Mouse (Mus musculus) liver, adult 2 months (tissue): ENCODE results near the gene Scarf2. TPM values are rescaled to one million over a fixed set of nuclear protein-coding genes. Genes with fewer than 3 reads are reported as not detected.
A peak's percentile ranks its signal among the peaks of the same experiment; 100 is the strongest.

ENCODE experiments used
- DNase-seq: peaks from one replicate; pipeline ENCODE4 v3.0.0-alpha.2; 2011; ENCODE audit warnings: low read depth, low spot score; ENCODE audit errors: extremely low read depth
- H3K27ac ChIP-seq: fragments of 200-500 bp; replicated peaks from 2 replicates; pipeline ENCODE4 v1.5.1; 2012; ENCODE audit warnings: low read depth, mild to moderate bottlenecking, control low read depth, inconsistent platforms, low read length; ENCODE audit not compliant: insufficient read depth
- H3K27me3 ChIP-seq: fragments of 200-500 bp; 2 replicates; pipeline ENCODE4 v1.6.1; 2012; ENCODE audit warnings: mild to moderate bottlenecking, moderate library complexity, low read length, inconsistent platforms; ENCODE audit not compliant: control insufficient read depth, insufficient read depth
- H3K36me3 ChIP-seq: fragments of 200-500 bp; 2 replicates; pipeline ENCODE4 v1.6.1; 2012; ENCODE audit warnings: low read length, inconsistent platforms; ENCODE audit not compliant: control insufficient read depth, insufficient read depth
- H3K4me1 ChIP-seq: fragments of 200-500 bp; 2 replicates; pipeline ENCODE4 v1.6.1; 2011; ENCODE audit warnings: low read length; ENCODE audit not compliant: control insufficient read depth, insufficient read depth
- H3K4me3 ChIP-seq: fragments of 200-500 bp; 2 replicates; pipeline ENCODE4 v1.5.1; 2011; ENCODE audit warnings: low read depth, mild to moderate bottlenecking, control low read depth, low read length, moderate library complexity; ENCODE audit not compliant: insufficient read depth
- H3K79me2 ChIP-seq: fragments of 200-500 bp; 2 replicates; pipeline ENCODE4 v1.6.1; 2012; ENCODE audit warnings: inconsistent platforms, mild to moderate bottlenecking, low read length, moderate library complexity; ENCODE audit not compliant: control insufficient read depth, insufficient read depth
- H3K9ac ChIP-seq: fragments of 200-500 bp; 2 replicates; pipeline ENCODE4 v1.6.1; 2012; ENCODE audit warnings: low read depth, mild to moderate bottlenecking, control low read depth, inconsistent platforms, low read length
- CTCF ChIP-seq: fragments of 200-500 bp; IDR thresholded peaks from 2 replicates; pipeline ENCODE4 v1.5.1; 2011; ENCODE audit warnings: low read depth, low read length, control low read depth
- POLR2A ChIP-seq: fragments of 200-500 bp; IDR thresholded peaks from 2 replicates; pipeline ENCODE4 v1.6.1; 2011; ENCODE audit warnings: low read length, control low read depth; ENCODE audit not compliant: insufficient read depth; ENCODE audit errors: extremely low read depth
- WGBS: fragments of 180-500 bp; shearing (Covaris S2); methylation state at CpG from one replicate; pipeline ENCODE4 v1.1.7; 2018; 5-methylcytosine and 5-hydroxymethylcytosine counted together
- polyA plus RNA-seq: library from polyadenylated mRNA; depleted of rRNA; stranded (reverse); fragments of >200 nt; gene quantifications from 2 replicates; pipeline ENCODE4 v1.2.3, GENCODE M21; 2012
- total RNA-seq: library from RNA; depleted of rRNA; stranded (reverse); fragments of >200 nt; gene quantifications from 2 replicates; pipeline ENCODE4 v1.2.3, GENCODE M21; 2014

Scarf2 gene
- total and polyA plus RNA-seq, 2 experiments: 1.8 to 7.7 TPM

- peaks cover 17% of the 10 kb centered on the region; the same call in 1 of the 2 replicates for H3K27me3 ChIP-seq
- H3K4me3 ChIP-seq: no peak overlapping the region
- 97% methylated on average over 4 of the region's 4 CpGs for WGBS
- H3K36me3 ChIP-seq: peaks cover 19% of the 10 kb centered on the region
- DNase-seq: no peak
- no peak overlapping the region for H3K9ac ChIP-seq
- H3K4me1 ChIP-seq: no peaks in the 10 kb centered on the region
- TF ChIP-seq POLR2A (no peak), CTCF (no peak)
- H3K27ac ChIP-seq: no peak overlapping the region
- no peaks in the 10 kb centered on the region for H3K79me2 ChIP-seq
These were observed 3.0 kb upstream of the Scarf2 start for GRCm38 (mm10) chr16:17794047-17794446.

DNA sequence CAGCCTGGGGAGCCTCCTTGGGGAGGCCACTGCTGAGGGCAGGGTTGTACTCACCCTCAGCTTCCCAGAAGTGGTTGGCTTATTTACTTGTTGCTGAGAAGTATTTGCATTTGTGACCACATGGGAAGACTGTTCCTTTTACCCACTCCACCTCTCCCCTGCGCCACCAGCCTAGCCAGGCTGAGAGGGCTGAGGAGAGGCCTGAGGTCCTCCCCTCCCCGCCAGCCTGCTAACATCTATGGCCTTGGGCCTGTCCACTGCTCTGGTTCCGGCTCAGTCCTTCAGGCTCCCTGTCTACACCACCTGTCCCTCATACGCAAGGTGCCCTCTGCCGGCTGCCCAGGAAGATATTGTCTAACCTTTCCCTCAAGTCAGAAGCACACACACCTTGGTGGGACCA, 1.4 kb upstream of the Scarf2 start:
- 80% methylated on average over 5 of the region's 5 CpGs for WGBS
- H3K27me3 ChIP-seq: peaks cover 17% of the 10 kb centered on the region; the same call in 1 of the 2 replicates
- TF ChIP-seq CTCF: no peak
- no peak for TF ChIP-seq POLR2A
- no peak overlapping the region for H3K4me3 ChIP-seq
- no peak for DNase-seq
- no peaks in the 10 kb centered on the region for H3K4me1 ChIP-seq
- peaks cover 9% of the 10 kb centered on the region for H3K36me3 ChIP-seq
- no peak overlapping the region for H3K9ac ChIP-seq
- no peaks in the 10 kb centered on the region for H3K79me2 ChIP-seq
- H3K27ac ChIP-seq: no peak overlapping the region

GRCm38 (mm10) chr16:17796519-17796918, 563 bp upstream of the Scarf2 start:
- Histone ChIP-seq H3K4me3 (peak overlapping the region; percentile 36; the same call in 1 of the 2 replicates), H3K9ac (no peak overlapping the region), H3K79me2 (no peaks in the 10 kb centered on the region)

DNA sequence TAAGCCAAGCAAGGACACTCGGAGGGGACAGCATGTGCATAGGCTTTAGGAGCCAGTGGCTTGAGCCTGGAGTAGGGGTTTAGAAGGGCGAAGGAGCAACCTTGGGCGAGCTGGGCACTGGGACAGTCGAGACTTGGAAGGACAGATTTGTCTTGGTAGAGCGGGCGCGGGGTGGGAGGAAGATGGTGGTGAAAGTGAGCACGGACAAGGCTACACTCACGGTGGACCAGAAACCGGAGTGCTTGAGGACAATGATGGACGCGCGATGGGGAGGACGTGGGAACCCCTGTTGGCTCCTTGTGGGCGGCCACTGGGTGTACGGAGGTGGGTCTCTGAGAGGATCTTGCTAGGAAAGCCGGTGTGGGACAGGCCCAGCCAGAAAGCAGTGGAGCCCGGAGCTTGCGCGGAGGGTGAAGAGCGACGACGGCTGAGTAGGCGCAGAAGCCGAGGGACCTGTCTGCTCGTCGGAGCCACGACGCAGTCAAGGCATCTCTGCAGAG, 780 bp downstream of the Scarf2 start:
- H3K4me3 ChIP-seq: peak overlapping the region; percentile 61
- H3K79me2 ChIP-seq: no peaks in the 10 kb centered on the region
- H3K9ac ChIP-seq: peak overlapping the region; percentile 65
- H3K4me1 ChIP-seq: peaks cover 5% of the 10 kb centered on the region; the same call in 1 of the 2 replicates
- H3K27me3 ChIP-seq: peaks cover 19% of the 10 kb centered on the region
- no peak for DNase-seq
- no peaks in the 10 kb centered on the region for H3K36me3 ChIP-seq
- peak overlapping the region; percentile 51 for H3K27ac ChIP-seq
- WGBS: 11% methylated on average over 29 of the region's 29 CpGs
- TF ChIP-seq CTCF (no peak), POLR2A (no peak)

More at GRCm38 (mm10) chr16:17796519-17796918, 563 bp upstream of the Scarf2 start:
- DNase-seq: no peak
- Histone ChIP-seq H3K36me3 (peaks cover under 1% of the 10 kb centered on the region; the same call in 1 of the 2 replicates), H3K27me3 (peaks cover 17% of the 10 kb centered on the region; the same call in 1 of the 2 replicates), H3K27ac (no peak overlapping the region), H3K4me1 (no peaks in the 10 kb centered on the region)
- TF ChIP-seq POLR2A (no peak), CTCF (no peak)

DNA sequence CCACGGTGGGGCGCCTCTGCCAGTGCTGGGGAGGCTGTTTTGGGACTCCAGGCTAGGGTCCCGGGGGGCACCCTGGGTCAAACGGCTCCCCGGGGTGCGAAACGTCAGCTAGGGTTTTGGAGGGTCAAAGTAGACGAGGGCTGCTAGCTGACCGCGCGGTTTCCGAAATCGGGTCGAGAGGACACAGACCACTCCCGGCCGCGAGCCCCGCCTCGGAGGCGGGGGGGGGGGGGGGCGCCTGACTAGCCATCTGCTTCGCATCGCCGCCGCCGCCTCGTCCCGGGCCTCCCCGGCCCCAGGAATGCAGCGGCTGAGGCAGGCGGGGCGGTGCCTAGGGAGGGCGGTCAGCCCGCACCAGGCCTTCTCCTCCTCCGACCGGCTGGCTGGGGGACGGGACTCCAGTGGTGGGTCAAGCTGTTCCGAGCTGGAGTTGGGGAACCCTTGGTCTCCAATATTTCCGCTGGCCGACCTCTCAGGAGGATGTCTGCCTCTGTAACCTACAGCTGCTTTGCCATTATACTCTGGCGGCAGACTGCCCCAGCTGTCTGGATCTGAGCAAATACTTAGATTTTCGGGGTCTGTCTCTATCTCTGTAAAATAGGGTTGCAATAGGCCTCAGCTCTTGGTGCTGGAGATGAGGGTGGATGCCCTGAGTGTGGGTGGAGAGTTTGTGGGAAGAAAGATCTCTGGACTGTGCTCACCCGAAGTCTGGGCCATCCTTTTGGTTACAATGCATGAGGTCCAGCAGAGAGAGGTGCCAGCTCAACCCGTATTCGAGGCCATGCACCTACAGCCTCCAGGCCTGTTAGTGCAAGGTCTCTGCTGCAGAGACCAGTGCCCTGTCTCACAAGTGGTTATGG, 1.5 kb downstream of the Scarf2 start:
- no peak for DNase-seq
- 11% methylated on average over 40 of the region's 45 CpGs for WGBS
- TF ChIP-seq POLR2A (no peak), CTCF (no peak)
- H3K36me3 ChIP-seq: no peaks in the 10 kb centered on the region
- H3K79me2 ChIP-seq: no peaks in the 10 kb centered on the region
- peaks cover 8% of the 10 kb centered on the region for H3K4me1 ChIP-seq
- peak overlapping the region; percentile 61; the same call in 1 of the 2 replicates for H3K4me3 ChIP-seq
- H3K27me3 ChIP-seq: peaks cover 26% of the 10 kb centered on the region
- H3K27ac ChIP-seq: peak overlapping the region; percentile 51; the same call in 1 of the 2 replicates
- H3K9ac ChIP-seq: peak overlapping the region; percentile 65; the same call in 1 of the 2 replicates

DNA sequence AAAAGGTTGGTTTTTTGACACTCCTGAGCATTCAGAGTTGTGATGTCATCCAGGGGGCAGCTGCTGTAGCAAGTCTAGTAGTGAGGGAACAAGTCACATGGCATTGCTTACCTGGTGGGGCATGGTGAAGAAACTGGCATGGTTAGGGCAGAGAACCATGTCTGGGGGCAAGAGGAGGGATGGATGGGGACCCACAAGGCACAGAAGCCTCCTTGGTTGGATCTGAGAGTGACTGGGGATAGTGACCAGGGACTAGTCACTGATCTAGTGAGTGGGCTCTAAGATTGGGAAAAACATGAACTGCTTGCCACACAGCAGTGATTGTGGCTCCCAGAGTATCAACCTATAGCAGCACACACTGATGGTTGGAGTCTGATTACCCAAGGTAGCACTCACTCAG, 2.5 kb downstream of the Scarf2 start:
- Histone ChIP-seq H3K9ac (no peak overlapping the region), H3K4me3 (no peak overlapping the region), H3K27me3 (peaks cover 35% of the 10 kb centered on the region), H3K4me1 (peaks cover 14% of the 10 kb centered on the region), H3K79me2 (no peaks in the 10 kb centered on the region), H3K27ac (no peak overlapping the region), H3K36me3 (no peaks in the 10 kb centered on the region)
- DNase-seq: no peak
- TF ChIP-seq POLR2A (no peak), CTCF (no peak)
